Mouse (Mus musculus) CD4-positive, CD25-positive, alpha-beta regulatory T cell, adult 9 weeks (primary cell): ENCODE measurements around the gene Col6a4. TPM values are rescaled to one million over a fixed set of nuclear protein-coding genes. Genes with fewer than 3 reads are reported as not detected.

Experiments used
- polyA plus RNA-seq: library from polyadenylated mRNA; unstranded; fragments of 100-300 nt; shearing (Covaris generic); gene quantifications from one replicate; pipeline ENCODE4 v1.2.1, GENCODE M21; 2017

The Col6a4 gene
- not detected for polyA plus RNA-seq

GRCm38 (mm10) chr9:106096683-106097082 is at the start of gene Col6a4:
Gene Col6a4 (minus strand): TSS chr9:106096783.

GRCm38 (mm10) chr9:105960533-105960932 is 136.1 kb downstream of the Col6a4 start, which contains the start of gene Col6a5:
Gene Col6a5 (minus strand): TSS chr9:105960643.

Other genes starting within 250 kb of the Col6a4 start
- not detected for gene Col6a5, start 136.1 kb downstream of the Col6a4 start, polyA plus RNA-seq
- gene Glyctk, start 61.4 kb upstream of the Col6a4 start, polyA plus RNA-seq, result 8.7 TPM
- gene Wdr82, start 74.1 kb upstream of the Col6a4 start, polyA plus RNA-seq, result 36.4 TPM
- gene Ppm1m, start 103.0 kb upstream of the Col6a4 start, polyA plus RNA-seq, result 10.6 TPM
- gene Twf2, start 106.3 kb upstream of the Col6a4 start, polyA plus RNA-seq, result 357 TPM
- gene Tlr9, start 125.8 kb upstream of the Col6a4 start, polyA plus RNA-seq, result not detected
- gene Alas1, start 151.9 kb upstream of the Col6a4 start, polyA plus RNA-seq, result 59.4 TPM
- 6.2 TPM for gene Poc1a, start 184.3 kb upstream of the Col6a4 start, polyA plus RNA-seq